Mouse (Mus musculus) intestine, postnatal 0 days (tissue): ENCODE measurements at regions not wholly inside any gene's neighbourhood (a gene's known extent, or its start where the extent isn't known, plus 50 kb on each side); places are given as distances from the start of the nearest gene placed in this dataset.
"Not testable (repeated sequence)": the region's sequence is repeated elsewhere in the genome, so short reads cannot be mapped to it uniquely, and the experiment has no call there.

Experiments used
- ATAC-seq: fragments of 200-750 bp; cut with Nextera tagmentation; 2 replicates; pipeline ENCODE4 v1.8.0; 2017; ENCODE audit warnings: mild to moderate bottlenecking, moderate TSS enrichment, moderate library complexity
- H3K27ac ChIP-seq: fragments of 300-500 bp; sonication (generic); 2 replicates; pipeline ENCODE4 v1.5.1; 2014; ENCODE audit warnings: mild to moderate bottlenecking, low read depth, low read length, moderate library complexity
- H3K27me3 ChIP-seq: fragments of 300-500 bp; sonication (generic); replicated peaks from 2 replicates; pipeline ENCODE4 v1.6.1; 2014; ENCODE audit warnings: low read length, mixed read lengths; ENCODE audit not compliant: control insufficient read depth, insufficient read depth
- H3K36me3 ChIP-seq: fragments of 300-500 bp; sonication (generic); 2 replicates; pipeline ENCODE4 v1.6.1; 2014; ENCODE audit warnings: mild to moderate bottlenecking, moderate library complexity; ENCODE audit not compliant: control insufficient read depth, insufficient read depth
- H3K4me1 ChIP-seq: fragments of 300-500 bp; sonication (generic); replicated peaks from 2 replicates; pipeline ENCODE4 v1.6.1; 2014; ENCODE audit warnings: antibody characterized with exemption, low read length, mixed read lengths; ENCODE audit not compliant: control insufficient read depth, insufficient read depth
- H3K4me2 ChIP-seq: fragments of 300-500 bp; sonication (generic); replicated peaks from 2 replicates; pipeline ENCODE4 v1.6.1; 2014; ENCODE audit warnings: low read depth, mild to moderate bottlenecking, moderate library complexity
- H3K4me3 ChIP-seq: fragments of 300-500 bp; sonication (generic); 2 replicates; pipeline ENCODE4 v1.5.1; 2014; ENCODE audit warnings: low read depth, low read length
- H3K9ac ChIP-seq: fragments of 300-500 bp; sonication (generic); 2 replicates; pipeline ENCODE4 v1.6.1; 2014; ENCODE audit warnings: mild to moderate bottlenecking, low read depth, low read length
- H3K9me3 ChIP-seq: fragments of 300-500 bp; sonication (generic); 2 replicates; pipeline ENCODE4 v1.6.1; 2016; ENCODE audit warnings: mixed run types; ENCODE audit not compliant: control insufficient read depth
- CTCF ChIP-seq: sonication (generic); IDR thresholded peaks from 2 replicates; pipeline ENCODE4 v1.5.1; 2016; ENCODE audit warnings: low read depth, mild to moderate bottlenecking, control low read depth, antibody characterized with exemption, moderate library complexity
- WGBS: fragments of 180-500 bp; shearing (Covaris S2); extraction: QIAGEN DNeasy Blood & Tissue Kit; methylation state at CpG from one replicate; pipeline ENCODE4 v1.1.7; 2014; 5-methylcytosine and 5-hydroxymethylcytosine counted together

DNA sequence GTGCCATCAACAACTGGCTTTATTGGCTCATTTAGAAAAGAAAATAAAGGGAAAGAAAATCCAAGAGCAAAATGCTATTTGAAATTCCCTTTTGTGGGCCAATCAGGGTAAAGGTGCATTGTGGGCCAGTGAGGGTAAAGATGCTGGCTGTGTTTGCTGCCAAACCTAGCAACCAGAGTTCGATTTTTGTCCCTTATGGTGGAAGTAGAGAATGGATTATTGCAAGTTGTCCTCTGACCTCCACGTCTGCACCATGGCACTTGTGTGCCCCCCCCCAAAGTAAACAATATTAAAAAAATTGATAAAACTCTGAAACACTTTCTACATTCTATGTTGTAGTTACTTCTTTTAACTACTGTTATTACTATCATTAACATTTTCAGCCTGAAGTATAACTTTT lies 166.9 kb downstream of the Enc1 start:
- H3K4me1 ChIP-seq = no peaks in the 10 kb centered on the region
- no peak overlapping the region for H3K9ac ChIP-seq
- no peaks in the 10 kb centered on the region for H3K9me3 ChIP-seq
- no peak overlapping the region for H3K4me3 ChIP-seq
- H3K4me2 ChIP-seq = no peak overlapping the region
- no peaks in the 10 kb centered on the region for H3K27me3 ChIP-seq
- H3K36me3 ChIP-seq = no peaks in the 10 kb centered on the region
- no peak for ATAC-seq
- no peak for TF ChIP-seq CTCF
- H3K27ac ChIP-seq = no peak overlapping the region
- 38% methylated on average over 2 of the region's 2 CpGs for WGBS

DNA sequence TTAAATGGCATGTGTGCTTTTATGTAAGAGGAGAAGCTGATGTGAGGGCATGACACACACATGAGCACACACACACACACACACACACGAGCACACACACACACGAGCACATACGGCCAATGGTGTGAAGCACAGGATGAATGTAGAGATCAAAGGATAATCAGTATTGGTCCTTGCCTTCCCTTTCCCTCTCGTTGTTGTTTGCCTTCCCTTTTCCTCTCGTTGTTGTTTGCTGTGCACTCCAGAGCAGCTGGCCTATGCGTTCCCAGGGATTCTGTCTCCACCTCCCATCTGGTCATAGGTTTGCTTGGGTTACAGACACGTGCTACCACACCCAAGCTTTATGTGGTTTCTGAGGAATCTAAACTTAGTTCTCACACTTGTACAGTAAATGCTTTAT lies 165.8 kb downstream of the Enc1 start:
- no peak overlapping the region for H3K4me3 ChIP-seq
- H3K36me3 ChIP-seq = no peaks in the 10 kb centered on the region
- no peak overlapping the region for H3K27ac ChIP-seq
- H3K4me1 ChIP-seq = no peaks in the 10 kb centered on the region
- no peak overlapping the region for H3K9ac ChIP-seq
- no peak for TF ChIP-seq CTCF
- H3K27me3 ChIP-seq = no peaks in the 10 kb centered on the region
- no peak overlapping the region for H3K4me2 ChIP-seq
- no peaks in the 10 kb centered on the region for H3K9me3 ChIP-seq
- WGBS = 38% methylated on average over 7 of the region's 7 CpGs
- ATAC-seq = 0 out of 2 replicates have a peak, but pooled peaks have one; percentile 33

DNA sequence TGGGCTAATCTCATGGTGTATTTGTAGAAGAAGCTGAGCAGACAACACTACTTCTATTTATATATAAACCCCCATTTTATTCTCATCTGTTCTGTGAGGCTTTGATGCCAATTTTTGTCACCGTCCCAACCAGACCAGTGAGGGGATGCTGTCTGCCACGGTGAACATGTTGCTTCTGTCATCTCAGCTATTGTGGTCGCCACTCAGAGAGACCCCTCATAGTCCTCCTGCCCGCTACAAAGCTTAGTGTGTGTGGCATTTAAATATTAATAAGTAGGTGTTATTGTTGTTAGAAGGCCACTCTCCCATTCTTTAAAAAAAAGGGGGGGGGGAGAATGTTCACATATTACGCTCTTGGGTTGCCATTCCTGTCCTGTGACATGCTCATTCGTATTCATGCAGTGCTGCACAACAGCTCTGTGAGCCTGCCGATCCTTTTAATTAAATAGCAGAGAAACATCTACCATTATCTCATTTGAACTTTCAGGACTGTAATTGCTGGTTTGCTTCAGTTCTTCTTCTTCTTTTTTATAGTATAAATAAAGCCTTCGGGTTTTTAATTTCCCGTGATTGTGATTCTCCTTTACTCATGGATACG lies 161.4 kb downstream of the Enc1 start:
- Histone ChIP-seq H3K27ac (no peak overlapping the region), H3K4me2 (no peak overlapping the region), H3K4me3 (no peak overlapping the region), H3K27me3 (no peaks in the 10 kb centered on the region), H3K4me1 (no peaks in the 10 kb centered on the region), H3K9me3 (no peaks in the 10 kb centered on the region), H3K9ac (no peak overlapping the region), H3K36me3 (no peaks in the 10 kb centered on the region)
- WGBS = 92% methylated on average over 10 of the region's 10 CpGs
- no peak for ATAC-seq
- no peak for TF ChIP-seq CTCF

DNA sequence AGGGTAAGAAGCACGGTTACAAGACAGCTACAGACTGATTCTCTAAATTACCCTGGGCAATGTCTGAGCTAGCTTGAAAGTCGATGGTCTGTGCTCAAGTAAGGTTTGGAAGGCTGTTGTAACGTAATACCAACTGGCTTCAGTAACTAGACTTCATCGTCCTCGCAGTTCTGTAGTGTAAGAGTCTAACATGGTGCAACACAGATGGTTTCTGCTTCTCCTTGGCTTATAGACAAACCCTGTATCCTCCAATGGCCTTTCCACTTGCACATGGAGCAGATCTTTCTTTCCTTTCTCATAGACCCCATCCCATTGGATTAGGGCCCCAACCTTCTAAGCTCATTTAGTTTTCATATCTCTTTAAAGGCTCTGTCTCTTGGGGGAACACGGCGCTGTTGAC lies 160.7 kb downstream of the Enc1 start:
- Histone ChIP-seq H3K4me3 (no peak overlapping the region), H3K4me2 (no peak overlapping the region), H3K27me3 (no peaks in the 10 kb centered on the region), H3K9ac (no peak overlapping the region), H3K9me3 (no peaks in the 10 kb centered on the region), H3K27ac (no peak overlapping the region), H3K36me3 (no peaks in the 10 kb centered on the region), H3K4me1 (no peaks in the 10 kb centered on the region)
- no peak for ATAC-seq
- 88% methylated on average over 7 of the region's 7 CpGs for WGBS
- no peak for TF ChIP-seq CTCF

DNA sequence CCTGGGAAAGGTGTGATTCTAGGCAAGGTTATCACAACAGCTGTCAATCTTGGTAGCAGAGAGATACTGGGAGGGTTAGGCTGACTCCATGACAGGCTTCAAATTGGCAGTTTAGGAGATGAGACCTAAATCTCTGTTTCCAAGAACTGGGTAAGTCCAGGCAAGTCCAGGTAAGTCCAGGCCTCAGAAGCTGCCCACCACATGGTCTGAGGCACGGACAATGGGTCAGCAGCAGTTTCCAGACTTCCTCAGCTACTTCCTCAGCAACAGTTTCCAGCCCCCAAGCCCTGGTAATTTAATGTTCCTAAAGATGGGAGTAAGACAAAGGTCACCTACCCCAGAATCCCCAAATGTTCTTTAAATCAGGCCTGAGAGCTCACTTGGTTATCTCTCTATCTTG lies 157.1 kb downstream of the Enc1 start:
- no peaks in the 10 kb centered on the region for H3K4me1 ChIP-seq
- H3K27ac ChIP-seq = no peak overlapping the region
- H3K9me3 ChIP-seq = no peaks in the 10 kb centered on the region
- no peak for TF ChIP-seq CTCF
- no peak overlapping the region for H3K4me2 ChIP-seq
- no peaks in the 10 kb centered on the region for H3K36me3 ChIP-seq
- H3K27me3 ChIP-seq = no peaks in the 10 kb centered on the region
- no peak overlapping the region for H3K9ac ChIP-seq
- WGBS = 96% methylated on average over 1 of the region's 1 CpGs
- ATAC-seq = no peak
- H3K4me3 ChIP-seq = no peak overlapping the region

DNA sequence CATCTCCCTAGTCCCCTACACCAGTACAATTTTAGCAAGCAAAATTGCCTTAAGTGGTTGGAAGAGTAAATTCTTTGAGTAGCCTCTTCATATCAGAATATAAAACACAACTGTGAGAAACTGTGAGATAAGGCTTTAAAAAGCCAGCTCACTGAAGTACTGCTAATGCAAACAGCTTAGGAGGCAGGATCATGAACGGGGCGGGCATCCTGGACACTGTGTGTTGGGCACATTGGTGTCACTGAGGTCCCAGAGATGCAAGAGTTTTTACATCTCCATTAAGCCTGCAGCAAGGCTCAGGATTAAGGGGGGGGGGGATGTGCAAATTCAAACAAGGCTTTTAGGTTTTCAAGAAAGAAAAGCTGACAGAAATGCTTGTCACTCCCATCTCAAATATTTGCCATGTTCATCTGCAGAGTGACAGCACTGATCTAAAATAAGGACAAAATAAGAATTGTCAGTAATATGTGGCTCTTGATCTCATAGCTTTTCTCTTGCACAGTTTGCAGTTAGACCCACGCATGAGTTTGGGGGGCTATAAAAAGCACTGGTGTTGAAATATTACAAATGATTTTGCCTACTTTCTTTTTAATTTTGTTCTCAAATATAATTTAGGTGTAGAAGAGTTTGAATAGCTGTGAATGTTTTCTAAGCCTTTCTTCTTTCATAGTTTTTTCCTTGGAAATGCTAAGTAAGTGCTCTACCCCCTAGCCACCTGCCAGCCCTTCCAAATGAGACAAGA lies 156.2 kb downstream of the Enc1 start:
- Histone ChIP-seq H3K4me3 (no peak overlapping the region), H3K27me3 (no peaks in the 10 kb centered on the region), H3K9ac (no peak overlapping the region), H3K4me1 (no peaks in the 10 kb centered on the region), H3K9me3 (no peaks in the 10 kb centered on the region), H3K4me2 (no peak overlapping the region), H3K27ac (no peak overlapping the region), H3K36me3 (no peaks in the 10 kb centered on the region)
- TF ChIP-seq CTCF = no peak
- no peak for ATAC-seq
- 63% methylated on average over 3 of the region's 3 CpGs for WGBS

DNA sequence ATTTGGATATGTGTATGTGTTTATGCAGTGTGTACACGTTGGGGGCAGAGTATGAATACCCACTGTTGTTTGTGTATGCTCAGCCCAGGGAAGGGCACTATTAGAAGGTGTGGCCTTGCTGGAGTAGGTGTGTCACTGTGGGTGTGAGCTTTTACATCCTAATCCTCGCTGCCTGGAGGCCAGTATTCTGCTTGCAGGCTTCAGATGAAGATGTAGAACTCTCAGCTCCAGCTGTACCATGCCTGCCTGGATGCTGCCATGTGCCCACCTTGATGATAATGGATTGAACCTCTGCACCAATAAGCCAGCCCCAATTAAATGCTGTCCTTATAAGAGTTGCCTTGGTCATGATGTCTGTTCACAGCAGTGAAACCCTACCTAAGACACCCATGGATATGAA lies 155.4 kb downstream of the Enc1 start:
- 58% methylated on average over 2 of the region's 2 CpGs for WGBS
- H3K9me3 ChIP-seq, H3K27me3 ChIP-seq, ATAC-seq, H3K4me1 ChIP-seq, H3K27ac ChIP-seq, H3K36me3 ChIP-seq, H3K4me3 ChIP-seq, H3K4me2 ChIP-seq, H3K9ac ChIP-seq: not testable (repeated sequence)
